In genomic region chr13:44535441-44535840, GRCm38 (mm10) we compare ENCODE assay signal across 10 mouse cellular contexts.
A peak's percentile ranks its signal among the peaks of the same experiment; 100 is the strongest.
DNase-seq lines count a peak whose midpoint lies in the region; ATAC-seq and TF ChIP-seq lines count a peak whose summit lies in the region.
"Had no signal": no experiment of that assay in that cellular context is flagged by ENCODE, and none has a peak within 500 bp of the region (broad histone marks: within the 10 kb centered on the region; RNA-seq: fewer than 3 reads in every experiment).

No protein-coding gene starts in this region.

- TF ChIP-seq CTCF in liver, postnatal 0 days (IDR thresholded peaks at IDR 0.05; ENCODE audit: low read depth): no peak

- ATAC-seq in liver, postnatal 0 days: no peak
- no peak for ATAC-seq in liver, embryonic 11.5 days (replicated peaks; ENCODE audit: low FRiP score)
- no peak for ATAC-seq in embryonic facial prominence, embryonic 11.5 days (replicated peaks; ENCODE audit: insufficient number of reproducible peaks, low FRiP score, low TSS enrichment, low read depth)
- peak; percentile 33 for ATAC-seq in megakaryocyte, adult 5-6 weeks (ENCODE audit: poor library complexity, severe bottlenecking)
- no peak for ATAC-seq in frontal cortex, adult (ENCODE audit: low TSS enrichment)
- ATAC-seq: forebrain, embryonic 15.5 days had no signal

- WGBS in liver, postnatal 0 days (ENCODE audit: insufficient replicate concordance): 46% methylated on average over 18 of the region's 18 CpGs
- WGBS in liver, embryonic 11.5 days: 77% methylated on average over 18 of the region's 18 CpGs
- 66% methylated on average over 18 of the region's 18 CpGs for WGBS in embryonic facial prominence, embryonic 11.5 days

- H3K4me3 ChIP-seq in liver, postnatal 0 days (ENCODE audit: low read depth, low read length): no peak overlapping the region
- no peak overlapping the region for H3K4me3 ChIP-seq in liver, embryonic 11.5 days (ENCODE audit: low read depth, low read length)
- no peak overlapping the region for H3K4me3 ChIP-seq in embryonic facial prominence, embryonic 11.5 days (ENCODE audit: low read depth, low read length)
- H3K4me3 ChIP-seq: forebrain, embryonic 15.5 days had no signal

- peak; percentile 49 for DNase-seq in liver, postnatal 0 days
- DNase-seq in liver, embryonic 11.5 days (ENCODE audit: low spot score): no peak
- DNase-seq in embryonic facial prominence, embryonic 11.5 days (ENCODE audit: low spot score): peak; percentile 28
- DNase-seq in thymus, postnatal 14 days: peak; percentile 90
- DNase-seq in cerebellum, postnatal 25 days: no peak
- DNase-seq in ovary, postnatal 36 days (ENCODE audit: low spot score): no peak
- DNase-seq: kidney, adult 8-10 months had no signal

- no peaks in the 10 kb centered on the region for H3K27me3 ChIP-seq in liver, postnatal 0 days (ENCODE audit: insufficient read depth, low read length)
- no peaks in the 10 kb centered on the region for H3K27me3 ChIP-seq in liver, embryonic 11.5 days (replicated peaks; ENCODE audit: control insufficient read depth, insufficient read depth, low read length)
- no peaks in the 10 kb centered on the region for H3K27me3 ChIP-seq in embryonic facial prominence, embryonic 11.5 days (ENCODE audit: control insufficient read depth, insufficient read depth, low read length)
- H3K27me3 ChIP-seq: forebrain, embryonic 15.5 days had no signal

- no peaks in the 10 kb centered on the region for H3K9me3 ChIP-seq in liver, postnatal 0 days (ENCODE audit: low read length)
- H3K9me3 ChIP-seq in liver, embryonic 11.5 days (ENCODE audit: control insufficient read depth, low read length): no peaks in the 10 kb centered on the region
- no peaks in the 10 kb centered on the region for H3K9me3 ChIP-seq in embryonic facial prominence, embryonic 11.5 days (replicated peaks; ENCODE audit: control insufficient read depth, low read length)
- H3K9me3 ChIP-seq: forebrain, embryonic 15.5 days had no signal

- no peaks in the 10 kb centered on the region for H3K36me3 ChIP-seq in liver, postnatal 0 days (replicated peaks; ENCODE audit: insufficient read depth, low read length)
- H3K36me3 ChIP-seq in liver, embryonic 11.5 days (ENCODE audit: control insufficient read depth, insufficient read depth, low read length): no peaks in the 10 kb centered on the region
- no peaks in the 10 kb centered on the region; the same call in 1 of the 2 replicates for H3K36me3 ChIP-seq in embryonic facial prominence, embryonic 11.5 days (replicated peaks; ENCODE audit: control insufficient read depth, insufficient read depth, low read depth, low read length)
- H3K36me3 ChIP-seq: forebrain, embryonic 15.5 days had no signal

- no peak for TF ChIP-seq EP300 in liver, postnatal 0 days (IDR thresholded peaks at IDR 0.05; ENCODE audit: low read depth)

- no peak overlapping the region; the same call in 1 of the 2 replicates for H3K4me2 ChIP-seq in liver, postnatal 0 days (ENCODE audit: low read depth, low read length)
- H3K4me2 ChIP-seq in liver, embryonic 11.5 days: no peak overlapping the region
- H3K4me2 ChIP-seq in embryonic facial prominence, embryonic 11.5 days (ENCODE audit: low read depth, low read length): no peak overlapping the region
- H3K4me2 ChIP-seq: forebrain, embryonic 15.5 days had no signal

- H3K9ac ChIP-seq in liver, postnatal 0 days (replicated peaks): no peak overlapping the region
- H3K9ac ChIP-seq in liver, embryonic 11.5 days (ENCODE audit: low read depth, low read length): no peak overlapping the region
- H3K9ac ChIP-seq in embryonic facial prominence, embryonic 11.5 days (replicated peaks; ENCODE audit: low read length): no peak overlapping the region
- H3K9ac ChIP-seq: forebrain, embryonic 15.5 days had no signal

- no peaks in the 10 kb centered on the region for H3K4me1 ChIP-seq in liver, postnatal 0 days (ENCODE audit: insufficient read depth)
- no peaks in the 10 kb centered on the region for H3K4me1 ChIP-seq in liver, embryonic 11.5 days (replicated peaks; ENCODE audit: control insufficient read depth, insufficient read depth, low read length)
- peaks cover 3% of the 10 kb centered on the region; the same call in 1 of the 2 replicates for H3K4me1 ChIP-seq in embryonic facial prominence, embryonic 11.5 days (ENCODE audit: control insufficient read depth, insufficient read depth, low read length)
- H3K4me1 ChIP-seq: forebrain, embryonic 15.5 days had no signal

- no peak overlapping the region for H3K27ac ChIP-seq in liver, postnatal 0 days (ENCODE audit: low read depth)
- no peak overlapping the region for H3K27ac ChIP-seq in liver, embryonic 11.5 days (ENCODE audit: low read depth, low read length)
- no peak overlapping the region for H3K27ac ChIP-seq in embryonic facial prominence, embryonic 11.5 days (replicated peaks; ENCODE audit: low read depth, low read length)
- H3K27ac ChIP-seq: forebrain, embryonic 15.5 days had no signal

Comparison
In these comparisons a context has a peak if more than half of its experiments do, and no peak if none do; other contexts are left out.
1. DNase-seq: peak in liver, postnatal 0 days (single experiment), embryonic facial prominence, embryonic 11.5 days (single experiment) and thymus, postnatal 14 days (single experiment); none in liver, embryonic 11.5 days (single experiment), cerebellum, postnatal 25 days (0 of 2) and ovary, postnatal 36 days (single experiment).